Mouse (Mus musculus) MEL (cell line): ENCODE results near the gene Wdr26. TPM values are rescaled to one million over a fixed set of nuclear protein-coding genes. Genes with fewer than 3 reads are reported as not detected.

ENCODE experiments used
- DNase-seq: peaks from one replicate; pipeline ENCODE4 v3.0.0; 2011; ENCODE audit warnings: low read depth, low spot score
- H3K27ac ChIP-seq: 2 replicates; pipeline ENCODE4 v1.5.1; 2012; ENCODE audit warnings: low read depth, mild to moderate bottlenecking, control low read depth, low read length, moderate library complexity; ENCODE audit not compliant: control insufficient read depth
- H3K27me3 ChIP-seq, 2 experiments: fragments of 150-350 bp in 1 of 2; sonication (generic) in 1 of 2; 2 replicates each; pipeline ENCODE4 v1.6.1; 2012; ENCODE audit warnings: low read length in 2 of 2, mild to moderate bottlenecking in 2 of 2, improper control_type of control experiment in 1 of 2, moderate library complexity in 1 of 2; ENCODE audit not compliant: insufficient read depth in 2 of 2, control insufficient read depth in 1 of 2
- H3K36me3 ChIP-seq, 2 experiments: 2 replicates each; pipeline ENCODE4 v1.6.1; 2012 to 2014; ENCODE audit warnings: low read length in 2 of 2, improper control_type of control experiment in 1 of 2, inconsistent platforms in 1 of 2, mild to moderate bottlenecking in 1 of 2; ENCODE audit not compliant: insufficient read depth in 2 of 2, control insufficient read depth in 1 of 2
- H3K4me1 ChIP-seq, 2 experiments: fragments of 150-350 bp in 1 of 2; sonication (generic) in 1 of 2; 2 replicates each; pipeline ENCODE4 v1.6.1; 2012; ENCODE audit warnings: low read length in 2 of 2, improper control_type of control experiment in 1 of 2, mild to moderate bottlenecking in 1 of 2; ENCODE audit not compliant: insufficient read depth in 2 of 2, control insufficient read depth in 1 of 2
- H3K4me3 ChIP-seq, 2 experiments: fragments of 150-350 bp in 1 of 2; sonication (generic) in 1 of 2; 2 replicates each; pipeline ENCODE4 v1.5.1; 2012; ENCODE audit warnings: low read depth in 2 of 2, low read length in 2 of 2, mild to moderate bottlenecking in 2 of 2, moderate library complexity in 2 of 2, control low read depth in 1 of 2, improper control_type of control experiment in 1 of 2; ENCODE audit not compliant: control insufficient read depth in 1 of 2, insufficient read depth in 1 of 2
- H3K79me2 ChIP-seq: 2 replicates; pipeline ENCODE4 v1.6.1; 2012; ENCODE audit warnings: mild to moderate bottlenecking, low read length, moderate library complexity; ENCODE audit not compliant: control insufficient read depth, poor library complexity, insufficient read depth
- H3K9ac ChIP-seq: 2 replicates; pipeline ENCODE4 v1.6.1; 2012; ENCODE audit warnings: low read depth, mild to moderate bottlenecking, control low read depth, low read length, moderate library complexity; ENCODE audit not compliant: control insufficient read depth, poor library complexity, severe bottlenecking
- H3K9me3 ChIP-seq: fragments of 150-350 bp; sonication (generic); replicated peaks from 2 replicates; pipeline ENCODE4 v1.6.1; 2012; ENCODE audit warnings: mild to moderate bottlenecking, low read length, improper control_type of control experiment, moderate library complexity; ENCODE audit not compliant: insufficient read depth
- BHLHE40 ChIP-seq: IDR thresholded peaks from 2 replicates; pipeline ENCODE4 v1.6.1; 2012; ENCODE audit warnings: low read depth, mild to moderate bottlenecking, inconsistent platforms, low read length, improper control_type of control experiment, borderline replicate concordance
- CHD1 ChIP-seq: IDR thresholded peaks from 2 replicates; pipeline ENCODE4 v1.6.1; 2012; ENCODE audit warnings: low read depth, mild to moderate bottlenecking, inconsistent platforms, low read length, improper control_type of control experiment
- CHD2 ChIP-seq: IDR thresholded peaks from 2 replicates; pipeline ENCODE4 v1.6.1; 2011; ENCODE audit warnings: low read length, improper control_type of control experiment
- CTCF ChIP-seq, 3 experiments: IDR thresholded peaks in 2 of 3; conservative IDR thresholded peaks in 1 of 3; 2 replicates each; pipeline ENCODE4 v1.5.1; 2011 to 2012; ENCODE audit warnings: low read length in 3 of 3, low read depth in 2 of 3, mild to moderate bottlenecking in 2 of 3, improper control_type of control experiment in 1 of 3, inconsistent platforms in 1 of 3, mixed read lengths in 1 of 3, moderate library complexity in 1 of 3; ENCODE audit not compliant: control insufficient read depth in 1 of 3, insufficient read depth in 1 of 3, poor library complexity in 1 of 3, severe bottlenecking in 1 of 3
- E2F4 ChIP-seq: IDR thresholded peaks from 2 replicates; pipeline ENCODE4 v1.6.1; 2011; ENCODE audit warnings: low read depth, low read length, improper control_type of control experiment, borderline replicate concordance
- KAT2A ChIP-seq: conservative IDR thresholded peaks from 2 replicates; pipeline ENCODE4 v1.6.1; 2012; ENCODE audit warnings: low read depth, low read length, improper control_type of control experiment, inconsistent platforms
- MAFK ChIP-seq: IDR thresholded peaks from 2 replicates; pipeline ENCODE4 v1.6.1; 2011; ENCODE audit warnings: low read depth, mild to moderate bottlenecking, low read length, improper control_type of control experiment, borderline replicate concordance
- MYC ChIP-seq: IDR thresholded peaks from 2 replicates; pipeline ENCODE4 v1.6.1; 2011; ENCODE audit warnings: low read depth, mild to moderate bottlenecking, low read length, improper control_type of control experiment, moderate library complexity
- NRF1 ChIP-seq: IDR thresholded peaks from 2 replicates; pipeline ENCODE4 v1.6.1; 2014; ENCODE audit warnings: low read depth, mild to moderate bottlenecking, inconsistent platforms, low read length, improper control_type of control experiment, moderate library complexity; ENCODE audit not compliant: poor library complexity, insufficient read depth, severe bottlenecking
- POLR2A ChIP-seq, 2 experiments: IDR thresholded peaks; 2 replicates each; pipeline ENCODE4 v1.6.1; 2011 to 2012; ENCODE audit warnings: low read length in 2 of 2, mild to moderate bottlenecking in 2 of 2, control low read depth in 1 of 2, improper control_type of control experiment in 1 of 2, low read depth in 1 of 2, moderate library complexity in 1 of 2; ENCODE audit not compliant: control insufficient read depth in 1 of 2, insufficient read depth in 1 of 2, poor library complexity in 1 of 2
- RAD21 ChIP-seq: IDR thresholded peaks from 2 replicates; pipeline ENCODE4 v1.6.1; 2011; ENCODE audit warnings: mild to moderate bottlenecking, low read depth, low read length, improper control_type of control experiment
- SMC3 ChIP-seq: IDR thresholded peaks from 2 replicates; pipeline ENCODE4 v1.6.1; 2011; ENCODE audit warnings: low read depth, low read length, improper control_type of control experiment
- TAL1 ChIP-seq: IDR thresholded peaks from 2 replicates; pipeline ENCODE4 v1.6.1; 2012; ENCODE audit warnings: mild to moderate bottlenecking, inconsistent platforms, low read length, moderate library complexity, mixed read lengths
- TBP ChIP-seq: IDR thresholded peaks from 2 replicates; pipeline ENCODE4 v1.8.0; 2011; ENCODE audit warnings: low read depth, low read length, improper control_type of control experiment
- UBTF ChIP-seq: IDR thresholded peaks from 2 replicates; pipeline ENCODE4 v1.6.1; 2012; ENCODE audit warnings: low read depth, mild to moderate bottlenecking, inconsistent platforms, low read length, improper control_type of control experiment, moderate library complexity, borderline replicate concordance; ENCODE audit not compliant: insufficient read depth
- USF1 ChIP-seq: IDR thresholded peaks from 2 replicates; pipeline ENCODE4 v1.6.1; 2014; ENCODE audit warnings: low read depth, mild to moderate bottlenecking, inconsistent platforms, low read length, improper control_type of control experiment, moderate library complexity
- ZC3H11A ChIP-seq: IDR thresholded peaks from 2 replicates; pipeline ENCODE4 v1.6.1; 2012; ENCODE audit warnings: low read depth, mild to moderate bottlenecking, inconsistent platforms, low read length, improper control_type of control experiment
- polyA plus RNA-seq, 2 experiments: library from polyadenylated mRNA; stranded (reverse) in 1 of 2; unstranded in 1 of 2; fragments of >175 nt in 1 of 2; fragments of >200 nt in 1 of 2; gene quantifications; 2 replicates each; pipeline versions ENCODE4 v1.2.1 to v1.2.4; 2012; ENCODE audit warnings: low replicate concordance in 2 of 2, low read depth in 1 of 2; ENCODE audit not compliant: insufficient read length in 2 of 2, insufficient read depth in 1 of 2, missing spikeins in 1 of 2
- total RNA-seq: library from RNA; depleted of rRNA; stranded (reverse); fragments of 300-350 nt; gene quantifications from 2 replicates; pipeline ENCODE4 v1.2.3, GENCODE M21; 2012

Wdr26 gene
- total and polyA plus RNA-seq, 3 experiments: 21.6 to 35.1 TPM; not detected in 1

DNA sequence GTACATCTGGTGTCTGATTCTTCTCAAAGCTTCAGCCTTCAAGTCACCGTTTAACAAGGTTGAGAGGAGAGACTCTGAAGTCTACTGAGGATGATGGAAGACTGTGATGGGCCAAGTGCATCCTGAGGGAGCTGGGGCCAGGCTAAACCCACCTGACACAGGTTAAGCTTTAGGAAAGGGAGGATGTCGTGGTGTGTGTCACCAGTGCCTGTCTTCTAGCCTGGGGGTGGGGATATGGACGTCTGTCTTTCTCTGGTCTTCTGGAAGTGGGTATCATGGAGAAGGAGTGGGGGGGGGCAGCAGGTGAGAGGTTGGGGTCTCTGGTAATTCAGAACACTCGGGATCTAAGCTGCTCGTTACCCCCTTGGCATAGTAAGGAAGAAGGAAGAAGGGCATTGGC, 13.5 kb upstream of the Wdr26 start:
- no peak for DNase-seq
- H3K36me3 ChIP-seq: no peaks in the 10 kb centered on the region; a peak in 1 of 4 replicates
- no peak overlapping the region for H3K4me3 ChIP-seq
- no peak overlapping the region for H3K9ac ChIP-seq
- H3K27ac ChIP-seq: no peak overlapping the region
- no peaks in the 10 kb centered on the region for H3K9me3 ChIP-seq
- H3K4me1 ChIP-seq: no peaks in the 10 kb centered on the region
- H3K27me3 ChIP-seq: no peaks in the 10 kb centered on the region
- no peaks in the 10 kb centered on the region for H3K79me2 ChIP-seq
- TF ChIP-seq MYC (no peak), UBTF (no peak), CTCF (IDR thresholded peaks at IDR 0.05 in 2 of 3, conservative IDR thresholded peaks at IDR 0.05 in 1 of 3; ENCODE audit: control insufficient read depth in 1 of 3, insufficient read depth in 1 of 3, low read depth in 2 of 3, low read length in 3 of 3, poor library complexity in 1 of 3, severe bottlenecking in 1 of 3) (no peak), BHLHE40 (no peak), ZC3H11A (no peak), NRF1 (no peak), SMC3 (no peak), E2F4 (no peak)

DNA sequence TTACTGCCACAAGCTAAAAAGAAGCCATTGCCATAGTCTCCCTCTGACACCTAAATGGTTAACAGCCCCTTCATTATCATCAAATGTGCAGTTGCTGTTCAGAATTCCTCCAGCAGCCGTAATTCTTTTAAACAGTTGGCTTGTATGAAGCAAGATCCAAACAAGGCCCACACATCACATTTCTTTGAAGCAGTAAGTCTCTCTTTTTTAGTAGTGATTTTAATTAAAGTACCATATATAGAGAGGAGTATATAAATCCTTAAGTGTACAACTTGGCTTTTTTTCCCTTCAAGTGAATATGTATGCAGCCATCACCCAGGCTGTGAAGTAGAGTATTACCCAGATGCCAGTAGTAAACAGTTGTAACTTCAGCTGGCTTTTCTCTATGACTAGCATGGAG, 10.2 kb upstream of the Wdr26 start:
- Histone ChIP-seq H3K27me3 (no peaks in the 10 kb centered on the region), H3K9ac (no peak overlapping the region), H3K4me1 (no peaks in the 10 kb centered on the region), H3K9me3 (no peaks in the 10 kb centered on the region), H3K4me3 (no peak overlapping the region), H3K27ac (no peak overlapping the region), H3K36me3 (no peaks in the 10 kb centered on the region; a peak in 1 of 4 replicates), H3K79me2 (no peaks in the 10 kb centered on the region)
- TF ChIP-seq MYC: no peak
- TF ChIP-seq RAD21: no peak
- no peak for TF ChIP-seq TAL1
- TF ChIP-seq TBP: no peak
- no peak for TF ChIP-seq CHD2
- no peak for TF ChIP-seq ZC3H11A
- no peak for TF ChIP-seq KAT2A
- TF ChIP-seq CHD1: no peak
- TF ChIP-seq POLR2A (IDR thresholded peaks at IDR 0.05; ENCODE audit: control insufficient read depth in 1 of 2, insufficient read depth in 1 of 2, low read depth in 1 of 2, low read length in 2 of 2, poor library complexity in 1 of 2): no peak
- TF ChIP-seq USF1: no peak
- no peak for TF ChIP-seq MAFK
- no peak for DNase-seq
